Mouse (Mus musculus) frontal cortex, postnatal 14 days (tissue): ENCODE measurements at regions not wholly inside any gene's neighbourhood (a gene's known extent, or its start where the extent isn't known, plus 50 kb on each side); places are given as distances from the start of the nearest gene placed in this dataset.

ENCODE experiments used
- DNase-seq, 2 experiments: peaks; one replicate each; pipeline ENCODE4 v3.0.0; 2022; ENCODE audit warnings: low spot score in 2 of 2

DNA sequence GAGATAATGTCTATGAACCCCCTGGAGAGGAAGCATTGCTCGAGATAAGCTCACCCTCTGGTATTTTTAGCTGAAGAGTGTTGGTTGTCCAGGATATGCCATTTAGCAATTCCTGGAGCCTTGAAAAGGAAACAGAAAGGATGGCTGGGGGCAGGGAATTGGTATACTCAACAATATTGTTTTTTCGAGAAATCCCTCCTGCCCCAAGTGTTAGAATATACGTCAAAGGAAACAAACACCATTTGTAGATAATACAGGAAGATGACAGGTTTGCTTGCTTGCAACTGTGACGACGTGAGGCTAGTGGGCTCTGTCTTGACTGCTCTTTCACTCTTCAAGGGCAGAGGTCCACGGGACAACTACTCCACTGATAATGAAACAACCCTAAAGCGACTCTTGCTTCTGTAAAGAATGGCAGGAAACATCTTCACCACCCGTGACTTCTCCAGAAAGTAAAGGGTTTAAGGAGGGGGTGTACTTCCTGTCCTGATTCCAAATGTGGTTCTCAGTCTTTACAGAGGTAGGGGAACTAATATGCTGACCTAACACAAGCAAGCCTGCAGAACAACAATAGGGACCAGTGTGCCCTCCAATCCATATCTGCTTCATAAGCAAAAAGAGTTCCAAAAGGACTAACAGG is 270.3 kb downstream of the Ets1 start:
- no peak for DNase-seq

DNA sequence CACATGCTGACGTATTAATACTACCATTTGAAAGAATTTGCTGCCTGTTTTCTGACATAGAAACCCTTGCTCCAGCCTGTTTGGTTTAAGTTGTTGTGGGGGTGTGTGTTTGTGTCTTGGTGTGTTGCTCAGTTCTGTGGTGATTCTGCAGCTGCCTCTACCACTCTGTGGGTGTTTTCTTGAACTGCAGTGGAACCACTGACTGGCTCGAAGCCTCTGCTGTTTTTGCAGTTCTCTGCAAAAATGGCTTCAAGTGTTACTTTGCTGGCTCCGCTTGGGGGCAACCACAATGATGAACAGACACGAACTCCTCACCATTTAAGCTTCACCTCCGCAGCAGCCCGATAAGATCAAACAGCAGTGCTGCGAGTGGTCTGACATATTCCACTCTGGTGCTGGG is 274.6 kb downstream of the Ets1 start:
- DNase-seq: no peak

DNA sequence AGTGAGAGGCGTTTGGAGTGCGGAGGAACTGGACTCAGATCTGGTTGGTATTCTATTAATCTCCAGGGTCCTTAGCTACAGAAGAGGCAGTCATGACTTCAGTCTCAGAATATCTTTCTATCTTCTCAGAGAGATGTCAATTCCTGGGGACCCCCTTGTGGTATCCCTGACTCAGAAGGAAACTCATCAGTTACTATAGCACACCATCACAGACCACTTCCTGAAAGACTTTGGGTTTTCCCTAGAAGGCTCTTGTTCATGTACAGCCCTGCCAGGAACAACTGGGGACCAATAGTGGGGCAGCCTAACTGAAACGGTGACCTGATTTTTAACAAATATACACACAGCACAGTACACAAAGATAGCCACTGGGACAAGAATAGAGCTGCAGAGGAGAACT is 279.6 kb downstream of the Ets1 start:
- no peak for DNase-seq

DNA sequence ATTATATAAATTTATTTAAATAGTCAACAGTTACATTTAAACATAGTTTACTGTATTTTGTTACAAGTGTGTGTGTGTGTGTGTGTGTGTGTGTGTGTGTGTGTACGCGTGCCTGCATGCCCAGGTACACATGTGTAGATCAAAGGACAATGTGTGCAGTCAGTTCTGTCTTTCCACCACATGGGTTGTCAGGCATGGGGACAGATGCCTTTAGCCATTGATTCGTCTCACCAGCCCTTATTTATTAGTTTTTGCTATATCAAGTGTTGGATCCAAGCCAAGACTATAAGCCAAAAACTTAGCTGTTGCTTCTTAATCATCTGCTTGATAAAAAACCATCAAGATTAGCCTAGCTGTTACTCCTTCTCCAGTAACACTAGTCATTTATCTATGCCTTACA is 280.7 kb downstream of the Ets1 start:
- DNase-seq: no peak

DNA sequence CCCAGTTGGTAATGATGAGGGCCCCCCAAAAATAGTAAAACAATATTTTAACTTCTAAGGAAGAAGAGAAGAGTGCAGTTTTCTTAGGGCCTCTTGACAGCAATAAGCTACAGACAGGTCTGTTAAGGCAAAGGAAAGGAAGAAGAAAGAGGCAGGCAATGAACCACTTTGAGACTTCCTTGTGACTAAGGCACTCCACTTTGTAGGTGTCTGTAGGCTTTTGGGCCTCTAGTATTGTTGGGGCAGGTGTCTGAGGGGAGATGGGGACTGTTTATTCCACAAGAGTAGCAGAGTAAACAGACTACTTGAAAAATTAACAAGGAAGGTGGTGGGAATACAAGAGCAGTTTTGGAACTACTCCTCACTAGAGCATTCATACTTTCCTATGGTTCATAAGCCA is 287.9 kb downstream of the Ets1 start:
- no peak for DNase-seq

DNA sequence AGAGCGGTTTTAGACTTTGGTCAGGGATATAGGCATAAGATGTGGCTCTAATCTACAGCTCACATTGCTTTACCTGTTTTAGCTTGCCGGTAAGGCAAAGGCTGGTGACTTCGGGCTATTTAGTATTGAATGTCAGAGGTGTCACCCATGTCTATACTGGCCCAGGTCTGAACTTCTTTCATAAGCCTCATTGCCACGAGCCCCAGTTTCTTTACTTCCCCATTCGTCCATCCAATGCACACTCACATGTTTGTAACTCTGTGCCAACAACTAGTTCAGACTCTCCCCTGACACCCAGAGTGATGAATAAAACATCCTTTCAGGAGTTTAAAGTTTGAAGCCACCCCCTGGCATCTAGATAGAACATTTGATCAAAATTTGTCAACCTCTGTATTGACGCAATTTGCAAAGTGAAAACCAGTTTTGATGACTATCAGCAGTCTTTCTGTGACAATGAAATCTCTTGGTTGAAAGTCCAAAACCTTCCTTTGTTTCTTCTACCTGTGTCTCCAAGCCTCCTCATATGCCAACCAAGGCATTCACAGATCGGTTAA is 288.4 kb downstream of the Ets1 start:
- DNase-seq: no peak

DNA sequence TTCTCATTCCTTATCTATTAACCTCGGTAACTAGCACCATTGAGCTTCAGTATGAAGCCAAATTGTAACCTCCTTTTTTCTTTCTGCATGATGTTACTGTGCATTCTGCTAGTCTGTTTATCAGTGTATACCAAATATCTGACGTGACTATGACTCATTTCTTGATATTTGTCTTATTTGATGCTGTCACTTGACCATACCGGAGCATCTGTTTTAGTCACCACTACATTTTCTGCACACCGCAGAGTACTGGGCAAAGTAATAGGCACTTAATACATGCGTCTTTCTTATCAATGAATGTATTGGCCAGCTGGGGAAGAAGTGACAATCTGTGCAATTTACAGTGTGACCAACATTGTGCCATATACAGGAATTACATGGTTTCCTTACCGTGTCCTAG is 289.0 kb downstream of the Ets1 start:
- no peak for DNase-seq

DNA sequence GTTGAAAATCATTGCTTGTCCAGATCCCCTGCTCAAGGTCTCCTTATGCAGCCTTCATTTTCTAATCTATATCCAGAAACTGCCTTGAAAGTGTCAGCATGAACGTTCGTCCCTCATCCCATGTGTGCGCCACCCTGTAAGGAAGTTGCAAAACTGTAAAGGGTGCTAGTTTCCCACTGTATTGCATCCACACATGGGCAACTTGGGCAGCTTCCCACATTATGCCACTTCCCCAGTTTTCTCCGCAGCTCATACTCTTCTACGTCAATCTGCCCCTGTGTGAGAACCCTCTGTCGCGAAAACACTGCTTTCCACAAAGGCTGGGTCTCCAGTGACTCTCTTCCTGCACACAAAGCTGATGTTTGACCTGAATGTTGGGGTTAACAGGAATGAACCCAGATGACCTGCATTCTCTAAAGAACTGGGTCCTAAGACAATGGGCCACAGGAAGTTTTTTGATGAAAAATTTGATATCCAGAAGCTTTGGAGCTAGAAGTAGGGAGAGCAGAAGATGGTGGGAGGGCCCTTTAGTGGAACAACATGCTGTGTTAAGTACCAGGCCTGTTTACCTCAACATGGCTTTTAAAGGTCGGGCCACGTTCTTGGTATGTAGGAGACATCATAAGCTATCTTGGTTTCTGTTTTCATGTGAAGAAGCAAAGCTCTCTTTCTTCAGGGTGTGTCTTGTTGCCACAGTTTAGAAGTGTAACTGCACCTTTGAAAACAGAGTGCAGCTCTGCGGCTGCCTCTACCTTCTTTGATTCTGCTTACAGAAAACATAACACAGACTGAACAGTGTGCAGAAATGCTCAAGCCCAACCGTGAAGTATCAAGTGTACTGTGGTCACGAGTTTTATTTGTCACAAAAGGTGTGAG is 289.9 kb downstream of the Ets1 start:
- DNase-seq: no peak

DNA sequence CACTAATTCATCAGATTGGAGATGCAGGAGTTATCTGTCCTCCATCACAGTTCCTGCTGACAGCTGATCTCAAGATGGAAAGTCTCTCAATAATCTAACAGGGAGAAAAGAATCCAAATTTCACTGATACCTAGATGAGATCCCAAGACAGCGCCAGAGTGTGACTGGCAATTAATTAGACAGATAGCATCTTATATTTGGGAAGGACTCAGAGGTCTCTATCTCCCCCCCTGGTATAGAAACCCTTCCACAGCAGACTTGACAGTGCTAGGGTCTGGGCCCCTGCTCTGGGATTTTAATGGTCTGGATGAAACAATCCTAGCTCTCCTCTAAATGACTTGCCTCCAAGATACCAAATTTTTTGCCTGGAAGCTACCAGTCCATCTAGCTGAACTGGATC is 291.6 kb downstream of the Ets1 start:
- DNase-seq: no peak

DNA sequence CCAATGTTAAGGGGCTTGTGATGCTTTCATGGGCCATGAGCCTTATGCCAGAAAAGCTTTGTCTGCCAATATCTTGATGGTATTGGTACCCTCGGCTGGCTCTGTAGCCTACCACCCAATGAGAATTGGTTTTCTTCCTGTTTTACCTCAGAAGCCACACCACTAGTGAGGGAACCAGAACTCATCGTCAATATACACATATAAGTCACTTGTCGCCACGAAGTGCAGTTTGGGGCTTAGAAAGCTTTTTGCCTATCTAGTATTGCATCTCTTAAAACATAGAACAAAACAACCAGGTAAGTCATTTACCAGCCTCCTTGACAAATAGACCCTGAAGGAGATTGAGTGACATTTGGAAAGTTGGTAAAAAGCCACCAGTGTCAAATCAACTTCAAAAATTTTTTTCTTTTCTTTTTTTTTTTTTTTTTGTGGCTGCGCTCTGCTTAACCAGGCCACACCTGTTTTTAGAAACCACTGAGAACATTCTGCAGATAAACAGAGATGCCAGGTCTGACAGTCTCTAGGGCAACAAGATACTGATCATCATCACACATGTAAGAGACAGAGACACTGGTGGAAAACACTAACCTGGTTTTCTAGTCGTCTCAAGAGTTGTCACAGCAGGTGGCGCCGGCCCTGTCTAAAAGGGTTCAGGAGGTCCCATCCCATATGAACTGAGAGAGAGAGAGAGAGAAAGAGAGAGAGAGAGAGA is 292.4 kb downstream of the Ets1 start:
- DNase-seq: no peak

DNA sequence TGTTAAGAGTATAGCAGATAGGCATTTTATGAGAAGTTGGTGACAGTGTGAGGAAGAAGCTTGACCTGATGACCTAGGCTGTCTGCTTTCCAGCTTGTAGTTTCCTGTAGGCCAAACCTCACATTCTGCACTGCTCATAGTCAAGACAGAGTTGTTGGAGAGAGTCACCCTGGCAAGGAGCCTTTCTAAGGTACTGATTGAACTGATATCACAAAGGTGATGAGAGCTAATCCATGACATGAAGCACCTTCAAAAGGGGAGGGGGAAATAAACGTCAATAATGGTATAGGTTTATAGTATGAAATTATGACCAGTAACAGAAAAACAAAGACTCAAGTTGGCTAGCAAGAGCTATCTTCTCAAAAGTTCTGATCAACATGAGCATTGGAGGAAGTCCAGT is 293.3 kb downstream of the Ets1 start:
- no peak for DNase-seq

DNA sequence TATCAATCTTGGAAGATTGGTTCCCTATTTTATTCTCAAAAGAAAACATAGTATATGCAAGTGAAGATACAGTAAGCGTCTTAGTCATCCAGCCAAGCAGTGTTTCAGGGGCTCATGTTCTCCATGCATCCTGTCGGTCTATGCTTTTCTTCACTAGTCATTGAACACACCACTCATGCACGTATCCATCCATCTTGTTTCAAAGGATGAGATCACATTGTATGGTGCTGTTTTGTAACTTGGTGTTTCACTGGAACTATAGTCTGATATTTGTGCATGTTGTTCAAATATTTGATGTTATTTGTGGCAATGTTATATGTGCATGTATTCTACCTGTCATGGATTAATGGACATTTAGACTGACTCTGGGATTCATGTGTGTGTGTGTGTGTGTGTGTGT is 293.8 kb downstream of the Ets1 start:
- DNase-seq: no peak

DNA sequence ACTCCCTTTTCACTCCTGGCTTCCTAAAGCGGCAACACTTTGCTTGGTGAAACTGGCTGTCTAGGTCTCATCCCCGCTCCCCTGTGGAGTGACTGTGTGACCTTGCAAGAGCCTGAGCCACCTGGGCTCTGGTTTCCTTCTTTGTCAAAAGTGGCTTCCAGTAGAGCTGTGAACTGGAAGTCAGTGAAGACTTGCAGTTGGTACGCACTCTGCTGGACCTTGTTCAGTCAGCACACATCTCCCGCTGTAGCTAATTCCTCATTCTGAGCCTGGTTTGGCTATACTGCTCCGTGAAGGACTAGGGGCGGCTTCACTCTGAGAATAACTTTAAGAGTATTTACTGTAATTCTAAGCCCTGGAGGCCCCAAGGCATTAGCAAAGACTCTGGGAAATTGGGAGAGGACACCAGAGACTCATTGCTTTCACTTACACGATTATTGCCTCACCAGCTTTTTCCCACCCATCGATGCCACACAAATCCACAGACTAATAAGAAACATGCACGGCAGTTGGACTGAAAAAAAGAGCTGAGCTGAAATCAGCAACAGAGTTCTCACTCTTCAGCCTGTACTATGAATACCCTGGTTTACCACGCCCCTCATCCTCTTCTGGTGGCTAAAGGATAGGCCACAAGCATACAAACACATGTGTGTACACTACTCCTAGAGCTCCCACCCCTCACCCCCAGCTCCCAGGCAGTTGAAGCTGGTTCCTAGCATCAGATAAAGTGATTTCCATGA is 295.4 kb downstream of the Ets1 start:
- no peak for DNase-seq

DNA sequence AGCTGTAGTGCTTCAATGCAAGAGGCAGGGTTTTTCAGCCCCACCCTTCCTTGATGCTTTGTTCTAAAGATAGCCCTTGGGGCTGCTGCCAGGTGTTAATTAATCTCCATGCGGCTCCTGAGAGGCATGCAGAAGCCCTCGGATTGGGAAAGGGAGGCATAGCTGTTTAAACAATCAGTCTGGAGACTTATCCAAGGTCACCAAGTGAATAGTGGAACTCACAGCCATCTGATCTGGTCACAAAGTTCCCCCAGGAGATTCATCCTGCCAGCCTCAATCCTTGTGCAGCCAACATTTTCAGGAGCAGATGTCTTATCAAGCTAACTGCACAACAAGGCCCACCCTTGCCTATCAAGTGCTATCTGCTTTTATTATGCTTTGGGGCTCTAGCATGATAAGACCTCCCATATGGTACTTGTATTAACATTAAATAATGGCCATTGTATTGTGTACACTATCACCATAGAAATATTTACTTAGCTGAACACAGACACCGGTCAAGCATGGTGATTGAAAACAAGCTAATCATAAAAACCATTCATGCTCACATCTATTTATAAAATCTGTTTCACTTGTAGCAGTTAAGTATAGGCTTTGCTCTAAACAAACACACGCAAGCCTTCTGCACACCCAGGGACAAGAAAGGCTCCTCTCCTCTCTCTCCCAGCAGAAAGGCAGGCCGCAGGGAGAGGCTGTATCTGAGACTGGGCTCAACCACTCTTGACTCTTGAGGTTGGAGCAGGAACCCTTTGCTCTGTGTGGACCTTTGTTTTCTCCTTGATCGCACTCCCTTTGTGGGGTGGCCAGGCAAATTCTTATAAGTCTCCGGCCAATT is 297.4 kb downstream of the Ets1 start:
- no peak for DNase-seq

DNA sequence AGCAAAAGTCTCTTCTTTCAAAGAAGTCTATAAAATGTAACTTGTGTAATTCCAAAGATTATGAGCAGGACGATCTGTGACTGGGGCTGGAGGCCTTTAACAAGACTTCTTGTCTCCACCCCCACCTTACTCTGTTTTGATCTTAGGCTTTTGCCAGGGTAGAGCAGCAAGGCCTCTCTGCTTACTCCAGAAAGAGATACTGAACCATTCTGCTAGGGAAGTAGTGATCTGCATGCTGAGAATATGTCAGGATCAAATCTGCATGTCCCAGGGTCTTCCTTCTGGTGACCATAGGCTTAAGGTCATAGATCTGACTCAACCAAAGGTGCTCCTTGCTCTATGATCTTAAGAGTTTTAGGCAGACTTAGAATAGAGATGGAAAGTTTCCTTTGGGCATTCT is 298.4 kb downstream of the Ets1 start:
- no peak for DNase-seq

DNA sequence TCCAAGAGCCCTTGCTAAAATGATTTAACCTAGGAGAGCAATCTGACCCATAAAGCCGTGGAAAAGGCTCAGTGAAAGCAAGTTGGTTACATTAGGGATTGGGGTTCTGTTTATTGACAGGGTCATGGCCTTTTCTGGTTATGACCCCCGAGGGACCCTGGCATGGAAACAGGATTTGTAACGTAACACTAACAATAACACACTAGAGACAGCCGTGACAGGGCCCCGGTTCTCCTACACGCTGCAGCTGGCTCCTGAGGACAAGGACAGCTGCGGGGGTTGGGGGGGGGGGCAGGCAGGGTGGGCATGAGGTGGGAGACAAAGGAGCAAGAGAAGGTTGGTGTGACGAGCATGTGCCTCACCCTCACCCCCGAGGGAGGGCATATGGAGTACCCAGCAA is 300.4 kb downstream of the Ets1 start:
- DNase-seq: no peak

DNA sequence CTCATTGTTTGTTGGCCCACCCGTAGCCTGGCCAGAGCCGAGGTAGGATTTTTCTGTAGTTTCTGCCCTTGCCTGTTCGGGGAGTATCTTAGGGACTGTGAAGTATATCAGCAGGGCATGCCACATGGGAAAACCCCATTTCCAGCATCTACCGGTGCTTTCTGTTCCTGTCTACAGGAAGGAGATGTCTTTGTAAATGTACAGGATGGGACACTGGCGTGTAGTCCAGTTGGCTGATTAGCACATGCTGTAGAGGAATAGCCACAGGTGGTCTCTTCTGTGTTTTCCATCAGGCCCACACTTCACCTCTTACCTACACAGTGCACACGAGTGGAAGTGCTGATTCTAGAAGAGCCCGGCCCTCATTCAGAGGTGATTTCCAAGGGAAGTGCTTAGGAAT is 301.4 kb downstream of the Ets1 start:
- DNase-seq: no peak

DNA sequence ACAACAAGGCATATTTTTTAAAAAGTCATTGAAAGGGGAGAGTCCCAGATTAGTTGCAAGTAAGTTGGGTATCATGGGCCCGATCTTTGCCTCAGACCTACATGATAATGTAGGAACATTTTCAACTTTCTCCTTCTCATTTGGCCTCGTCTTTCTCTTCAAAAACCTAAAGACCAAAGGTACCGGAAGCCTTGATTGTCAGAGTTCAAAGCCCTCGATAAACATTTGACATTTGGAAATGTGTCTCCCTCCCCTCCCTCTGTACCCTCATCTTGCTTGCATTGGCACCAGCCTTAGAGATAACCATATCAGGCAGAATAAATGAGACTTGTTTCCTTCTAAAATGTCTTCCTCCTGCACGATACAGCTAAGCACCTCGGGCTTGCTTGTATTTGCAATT is 302.8 kb downstream of the Ets1 start:
- no peak for DNase-seq

DNA sequence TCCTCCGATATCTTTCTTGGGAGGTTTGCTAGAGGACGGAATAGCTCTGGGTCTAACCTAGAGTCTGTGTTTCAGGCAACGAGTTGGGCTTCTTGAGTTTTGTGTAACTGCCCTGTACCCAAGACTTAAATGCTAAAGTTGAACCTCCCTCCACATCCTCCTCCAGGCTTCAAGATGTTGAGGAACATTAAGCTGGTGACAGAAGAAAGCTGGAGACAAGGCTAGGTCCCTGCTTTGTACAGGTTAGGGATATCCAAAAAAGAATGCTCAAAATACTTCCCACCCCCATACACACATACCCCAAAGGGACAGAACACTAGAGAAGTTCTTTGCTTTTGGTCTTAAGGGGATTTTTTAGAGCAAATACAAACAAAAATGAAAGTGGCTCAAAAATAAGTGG is 303.6 kb downstream of the Ets1 start:
- DNase-seq: no peak

DNA sequence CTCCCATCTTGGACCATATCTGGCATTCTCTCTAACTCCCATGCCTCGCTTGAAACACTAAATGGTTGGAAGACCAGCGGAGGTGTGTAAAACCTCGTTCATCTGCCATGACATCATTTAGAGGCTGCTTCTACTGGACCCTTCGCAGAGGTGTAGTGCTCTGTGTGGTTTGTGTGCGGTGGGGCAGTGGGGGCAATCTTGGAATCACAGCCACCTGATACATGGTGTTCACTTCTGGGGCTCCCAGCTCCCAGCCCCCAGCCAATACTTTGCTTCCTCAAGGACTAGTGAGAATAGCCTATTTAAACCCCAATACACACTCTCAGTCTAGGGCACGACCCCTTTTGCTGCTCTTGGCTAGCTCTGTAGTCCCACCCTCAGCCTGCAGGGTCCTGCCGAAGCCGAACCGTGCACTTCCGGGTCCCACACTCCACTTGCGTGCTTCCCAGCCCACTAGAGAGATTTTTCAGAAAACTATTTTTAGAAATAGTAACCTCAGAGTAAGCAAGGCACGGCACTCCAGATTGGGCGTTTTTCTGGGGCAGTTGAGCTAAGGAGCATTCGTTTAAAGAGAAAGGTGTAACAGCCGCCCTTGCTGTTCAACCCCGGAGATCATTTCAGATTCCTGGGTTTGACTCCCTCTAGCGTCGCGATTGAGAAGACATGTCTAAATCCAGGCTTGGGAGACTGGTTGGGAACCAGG is 304.2 kb downstream of the Ets1 start:
- peak; percentile 45 to 76 for DNase-seq
